Mouse (Mus musculus) kidney, adult 8-10 months (tissue): ENCODE data around the gene Ss18l2.

Experiments
- DNase-seq, 2 experiments: peaks; one replicate each; pipeline ENCODE4 v3.0.0; 2022

The Ss18l2 gene

DNA sequence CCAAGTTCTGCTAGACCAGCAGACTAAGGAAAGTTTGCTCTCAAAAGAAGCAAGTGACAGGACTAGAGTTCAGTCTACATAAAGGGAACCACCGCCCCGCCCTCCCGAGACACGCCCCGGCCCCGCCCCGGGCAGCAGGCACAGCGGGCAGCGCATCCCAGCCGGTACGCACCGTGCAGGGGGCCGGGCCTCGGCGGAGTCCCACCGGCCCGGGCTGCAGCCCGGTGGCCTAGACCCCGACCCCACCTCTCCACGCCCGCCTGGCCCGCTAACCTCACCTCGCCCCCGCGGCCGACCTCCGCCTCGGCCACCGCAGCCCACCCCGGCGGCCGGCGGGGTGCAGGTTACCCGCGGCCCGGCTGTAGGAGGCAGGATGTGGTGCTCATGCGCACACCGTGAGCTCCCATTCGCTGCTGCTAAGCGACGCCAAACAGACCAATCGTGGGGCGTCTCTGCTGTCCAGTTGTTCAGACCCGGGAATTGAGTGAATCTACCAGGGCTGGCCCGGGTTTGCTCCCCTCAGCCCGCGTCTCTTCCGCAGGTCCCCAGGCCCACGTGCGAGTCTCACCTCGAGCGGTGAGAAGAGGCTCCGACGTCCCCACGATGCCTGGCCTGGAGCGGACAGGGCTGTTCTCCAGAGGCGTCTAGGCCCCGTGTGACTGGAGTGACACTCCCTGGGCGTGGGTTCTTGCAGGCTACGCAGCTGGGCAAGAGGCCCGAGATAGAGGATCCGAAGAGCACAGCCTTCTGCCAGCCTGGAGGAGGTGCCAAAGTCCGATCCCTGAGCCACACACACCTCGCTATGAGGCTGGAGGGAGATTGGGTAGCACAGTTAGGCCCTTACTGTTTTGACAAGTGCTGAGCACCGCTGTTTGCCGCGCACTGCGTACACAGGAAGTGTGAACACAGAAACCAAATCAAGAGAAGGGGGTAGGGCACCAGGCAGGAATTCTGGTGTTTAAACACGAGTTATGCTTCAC is 5.2 kb upstream of the Ss18l2 start, which contains the start of gene Sec22c:
Sec22c (minus strand) TSS at position 845 of the 980 bp plus-strand sequence.
- peak; percentile 91 to 92 for DNase-seq

DNA sequence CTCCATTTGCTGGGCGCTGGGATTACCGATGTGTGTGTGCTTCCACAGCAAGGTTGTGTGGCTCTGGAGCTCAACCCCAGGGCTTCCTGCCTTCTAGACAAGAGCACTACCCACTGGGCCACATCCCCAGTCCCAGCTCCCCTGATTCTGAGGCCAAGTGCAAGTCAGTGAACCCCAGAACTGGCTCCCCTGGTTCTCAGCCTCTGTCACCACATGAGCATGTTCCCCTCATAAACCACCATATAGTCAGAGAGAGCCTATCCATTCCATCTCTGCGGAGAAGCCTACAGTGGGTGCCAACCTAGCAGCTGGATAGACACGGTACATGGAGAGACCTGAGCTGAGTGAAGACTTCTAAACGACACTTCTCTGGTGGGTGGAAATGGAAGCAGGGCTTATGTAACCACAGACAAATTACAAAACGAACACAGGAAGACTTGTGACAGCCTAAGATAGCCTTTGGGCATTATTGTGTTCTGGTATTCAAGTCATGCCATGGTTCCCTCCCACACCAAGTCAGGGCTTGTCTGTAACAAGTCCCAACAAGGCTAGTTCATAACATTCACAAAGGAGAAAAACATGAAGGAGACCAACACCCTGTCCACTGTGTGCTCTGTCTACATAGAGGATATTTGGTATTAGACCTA is 4.0 kb upstream of the Ss18l2 start:
- DNase-seq, result no peak

DNA sequence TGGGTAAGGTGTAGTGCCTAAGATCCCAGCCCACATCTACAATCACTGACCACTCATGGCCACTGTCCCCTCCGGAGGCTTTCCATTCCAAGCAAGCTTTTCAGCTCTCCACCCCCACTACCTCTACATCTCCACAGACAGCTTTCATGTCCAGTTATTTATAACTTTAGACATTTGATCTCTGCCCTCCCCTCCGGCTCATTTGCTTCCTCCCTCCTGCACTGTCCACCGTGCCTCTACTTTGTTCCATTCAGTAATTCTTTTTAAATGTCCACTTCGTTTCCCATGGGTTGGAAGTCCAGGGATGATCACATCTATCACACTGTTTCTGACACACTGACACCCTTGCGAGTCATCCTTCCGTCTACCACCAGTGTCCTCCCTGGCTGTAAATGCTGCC is 2.3 kb upstream of the Ss18l2 start:
- no peak for DNase-seq

DNA sequence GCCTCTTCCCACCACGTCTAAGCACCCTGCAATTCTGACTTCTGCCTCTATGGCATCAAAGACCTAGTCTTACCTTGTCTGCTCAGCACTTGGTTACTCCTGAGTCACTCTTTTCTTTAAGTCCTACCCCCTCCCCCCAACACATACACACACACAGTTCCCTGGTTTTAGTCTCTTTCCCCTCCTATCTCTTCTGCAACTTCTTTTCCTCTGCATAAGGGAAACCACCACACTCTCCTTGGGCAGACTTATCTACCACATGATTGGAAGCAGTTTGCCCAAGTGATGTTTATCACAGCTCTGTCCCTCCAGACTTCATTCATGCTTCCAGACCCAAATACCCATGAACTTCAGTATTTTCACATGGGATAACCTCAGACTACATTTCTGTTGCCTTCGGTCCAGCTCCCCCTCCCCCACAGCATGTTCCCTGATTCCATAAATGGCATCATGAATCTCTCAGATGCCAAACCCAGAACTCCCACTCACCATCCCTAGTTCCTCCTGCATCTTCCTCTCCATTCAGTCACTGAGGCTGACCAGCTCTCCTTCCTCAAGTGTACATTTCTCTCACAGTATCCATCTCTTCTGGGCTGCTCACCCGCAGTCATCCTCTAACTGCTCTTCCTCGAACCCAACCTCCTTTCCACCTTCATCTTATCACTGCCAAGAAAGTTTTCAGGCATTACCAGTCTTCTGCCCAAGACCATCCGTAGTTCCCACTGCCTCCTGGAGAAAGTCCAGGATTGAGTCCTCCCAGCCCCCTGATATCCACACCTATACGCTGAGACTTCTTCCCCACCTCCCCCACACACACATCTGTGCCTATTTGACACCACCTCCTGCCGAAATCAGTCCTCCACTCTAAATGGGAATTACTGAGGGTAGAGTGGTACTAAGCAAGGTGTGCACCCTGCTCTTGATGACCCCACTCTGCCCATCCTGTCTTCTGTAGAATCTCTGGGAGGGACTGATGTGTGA is 1.3 kb upstream of the Ss18l2 start:
- DNase-seq, result no peak

DNA sequence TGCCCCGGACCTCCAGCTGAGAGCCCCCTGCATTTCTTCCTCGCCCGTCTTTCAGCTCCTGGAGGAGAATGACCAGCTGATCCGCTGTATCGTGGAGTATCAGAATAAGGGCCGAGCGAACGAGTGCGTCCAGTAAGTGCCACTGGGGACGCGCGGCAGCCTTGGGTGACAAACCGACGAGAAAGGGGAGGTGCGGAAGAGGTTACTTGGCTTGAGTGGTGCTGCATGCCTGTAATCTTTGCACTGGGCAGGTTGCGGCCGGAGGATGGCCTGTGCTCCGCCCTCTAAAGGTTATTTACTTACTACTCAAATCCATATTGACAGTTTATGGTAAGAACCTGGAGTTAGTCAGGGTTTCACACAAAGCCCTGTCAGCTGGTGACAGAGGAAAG is 451 bp downstream of the Ss18l2 start:
- peak in 1 of 2 experiments; percentile 56 for DNase-seq

DNA sequence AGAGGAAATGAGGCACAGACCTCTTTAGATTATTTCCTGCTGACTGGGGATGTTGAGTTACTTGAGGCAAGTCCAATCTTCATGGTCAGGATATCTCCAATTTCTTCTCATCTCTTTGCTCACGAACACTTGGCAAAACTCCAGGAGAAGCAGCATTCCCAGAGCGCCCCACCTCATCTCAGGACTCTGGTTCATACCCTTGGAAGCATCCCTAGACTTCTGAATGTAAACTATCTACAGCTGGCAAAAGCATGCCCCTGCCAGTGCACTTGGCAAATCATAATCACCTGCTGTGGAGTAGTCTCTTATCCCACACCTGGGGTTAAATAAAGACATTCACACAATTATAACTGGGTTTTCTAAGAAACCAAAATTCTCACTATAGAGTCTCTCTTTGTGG is 6.9 kb downstream of the Ss18l2 start:
- no peak for DNase-seq

DNA sequence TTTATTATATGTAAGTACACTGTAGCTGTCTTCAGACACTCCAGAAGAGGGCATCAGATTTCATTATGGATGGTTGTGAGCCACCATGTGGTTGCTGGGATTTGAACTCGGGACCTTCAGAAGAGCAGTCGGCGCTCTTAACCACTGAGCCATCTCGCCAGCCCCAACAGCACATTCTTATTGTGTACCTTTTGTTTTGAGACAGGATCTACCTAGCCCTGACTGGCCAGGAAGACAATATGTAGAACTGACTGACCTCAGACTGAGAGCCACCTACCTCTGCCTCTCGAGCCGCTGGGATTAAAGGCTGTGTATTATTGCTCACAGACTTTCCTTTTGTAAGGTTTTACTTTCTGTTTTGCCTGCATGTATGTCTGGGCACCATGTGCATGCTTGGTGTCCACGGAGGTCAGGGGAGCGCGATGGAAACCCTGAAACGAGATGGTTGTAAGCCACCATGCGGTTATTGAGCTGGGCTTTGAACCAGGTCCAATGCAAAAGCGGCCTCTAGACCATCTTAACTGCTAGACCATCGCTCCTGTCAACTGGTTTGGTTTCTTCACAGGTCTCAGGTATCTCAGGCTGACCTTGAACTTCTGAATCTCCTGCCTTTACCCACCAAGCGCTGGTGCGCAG is 8.1 kb downstream of the Ss18l2 start:
- no peak for DNase-seq

DNA sequence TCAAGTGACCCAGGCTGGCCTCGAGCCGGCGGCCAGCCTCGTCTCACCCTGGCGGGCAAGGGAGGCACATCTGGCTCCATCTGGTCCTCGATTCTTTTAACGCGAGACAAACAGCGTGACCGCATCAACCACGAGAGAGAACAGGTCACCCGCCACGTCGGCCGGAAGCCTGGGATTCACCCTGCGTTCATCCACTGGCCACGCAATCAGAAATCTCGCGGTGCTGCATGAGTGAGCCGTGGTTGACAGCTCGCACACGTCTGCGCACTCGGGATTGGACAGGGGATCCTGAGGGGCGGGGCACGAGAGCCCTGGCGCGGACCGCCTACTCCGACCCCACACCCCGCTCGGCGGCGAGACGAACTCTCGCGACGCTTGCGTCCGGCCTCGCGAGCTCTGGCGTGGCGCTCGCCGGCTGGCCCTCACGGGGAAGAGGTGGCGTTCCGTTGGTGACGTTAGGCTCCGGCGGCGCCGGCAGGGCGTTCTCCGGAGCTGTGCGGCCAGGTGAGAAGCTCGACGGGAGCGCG is 8.7 kb downstream of the Ss18l2 start, which contains the start of gene Nktr:
Nktr (plus strand) TSS at position 378 of the 527 bp plus-strand sequence.
- DNase-seq, result peak; percentile 97 to 98

DNA sequence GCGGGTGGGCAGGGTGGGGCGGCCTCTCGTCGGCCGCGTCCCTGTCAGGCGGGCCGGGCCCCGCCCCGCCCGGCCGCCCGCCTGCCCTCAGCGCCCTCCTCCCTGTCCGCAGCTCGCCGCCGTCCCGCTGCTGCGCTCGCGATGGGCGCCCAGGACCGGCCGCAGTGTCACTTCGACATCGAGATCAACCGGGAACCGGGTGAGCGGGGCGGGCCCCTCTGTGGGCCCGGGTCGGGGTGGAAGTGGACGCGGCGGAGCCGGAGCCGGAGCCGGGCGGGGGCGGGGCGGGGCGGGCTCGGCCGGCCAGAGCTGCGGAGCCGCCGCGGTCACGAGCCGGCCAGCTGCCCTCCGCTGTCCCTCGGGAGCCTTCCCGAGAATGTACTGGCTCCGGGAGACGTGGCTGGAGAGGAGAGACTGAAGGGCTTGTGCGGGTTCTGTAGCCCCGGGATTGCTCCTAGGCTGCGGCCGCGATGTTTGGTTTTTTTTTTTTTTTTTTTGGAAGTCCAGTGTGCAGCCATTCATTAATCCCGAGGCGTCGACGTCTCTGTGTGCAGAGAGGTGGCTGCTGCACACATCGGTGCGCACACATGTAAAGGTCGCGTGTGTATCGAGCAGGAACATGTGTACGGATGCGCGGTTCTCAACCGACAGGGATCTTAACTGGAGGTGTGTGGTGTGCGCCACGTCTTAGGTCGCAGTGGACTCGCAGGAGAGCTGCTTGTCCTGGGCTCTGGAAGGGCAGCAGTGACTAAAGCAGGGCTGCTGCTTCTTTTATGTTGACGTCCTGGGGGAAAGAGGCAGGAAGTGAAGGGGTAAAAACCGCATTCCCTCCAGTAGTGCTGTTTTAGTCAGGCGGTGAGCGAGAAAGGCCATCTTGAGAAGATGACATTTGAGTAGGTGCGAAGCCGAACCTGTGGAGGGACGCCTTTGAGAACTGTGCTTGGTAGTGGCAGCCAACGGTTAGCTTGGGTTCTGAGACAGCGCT is 9.5 kb downstream of the Ss18l2 start:
- peak in 1 of 2 experiments; percentile 42 for DNase-seq

DNA sequence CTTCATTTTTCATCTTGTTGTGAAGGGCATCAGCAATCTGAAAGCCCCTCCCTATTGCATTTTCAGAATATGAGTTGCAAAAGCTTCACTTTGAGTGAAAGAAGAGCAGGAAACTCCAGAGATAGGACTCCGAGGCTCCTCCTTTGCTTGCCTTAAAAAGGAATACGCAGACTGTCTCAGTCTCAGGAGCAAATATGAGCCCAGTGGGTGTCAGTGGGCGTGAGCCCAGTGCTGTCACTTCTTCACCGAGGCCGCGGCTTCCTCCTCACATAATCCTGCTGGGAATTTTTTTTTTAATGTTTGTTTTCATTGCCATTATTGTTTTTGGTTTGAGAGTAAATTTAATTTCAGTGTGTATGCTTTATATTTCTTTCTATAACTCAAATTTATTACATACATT is 30.4 kb downstream of the Ss18l2 start:
- DNase-seq, result no peak

DNA sequence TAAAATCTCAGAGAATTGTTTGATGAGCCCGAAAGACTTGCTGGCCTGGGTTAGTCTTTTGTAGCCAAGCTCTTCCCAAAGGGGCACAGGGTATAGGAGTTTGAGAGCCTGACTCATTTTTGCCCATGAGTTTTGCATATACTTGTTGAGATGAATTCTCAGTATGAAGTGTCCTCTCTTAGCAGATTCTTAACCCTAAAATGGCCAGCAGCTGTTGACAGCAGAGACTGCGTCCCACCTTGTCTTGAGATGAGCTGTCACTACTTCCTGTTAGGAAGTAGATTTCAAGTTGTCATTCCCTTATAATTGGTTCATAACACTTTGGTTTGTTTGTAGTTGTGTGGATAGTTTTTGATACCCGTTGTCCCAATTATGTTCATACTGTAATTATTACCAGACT is 31.0 kb downstream of the Ss18l2 start:
- no peak for DNase-seq

DNA sequence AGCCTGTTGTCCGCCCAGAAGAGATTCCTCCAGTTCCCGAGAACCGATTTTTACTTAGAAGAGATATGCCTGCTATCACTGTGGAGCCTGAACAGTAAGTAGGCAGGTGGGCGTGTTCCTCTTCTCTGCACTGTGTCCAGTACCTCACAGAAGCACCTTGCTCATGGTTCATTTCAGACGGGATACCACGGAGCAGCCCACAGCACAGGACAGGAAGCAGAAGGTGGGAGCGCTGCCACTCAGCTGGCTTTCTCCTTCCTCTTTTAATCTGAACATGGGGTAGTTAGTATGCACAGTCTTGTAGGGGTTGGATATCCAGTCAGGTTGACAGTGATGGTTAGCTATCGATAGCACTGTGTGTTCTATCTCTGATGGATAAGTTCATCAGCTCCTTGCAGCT is 33.9 kb downstream of the Ss18l2 start:
- DNase-seq, result no peak

DNA sequence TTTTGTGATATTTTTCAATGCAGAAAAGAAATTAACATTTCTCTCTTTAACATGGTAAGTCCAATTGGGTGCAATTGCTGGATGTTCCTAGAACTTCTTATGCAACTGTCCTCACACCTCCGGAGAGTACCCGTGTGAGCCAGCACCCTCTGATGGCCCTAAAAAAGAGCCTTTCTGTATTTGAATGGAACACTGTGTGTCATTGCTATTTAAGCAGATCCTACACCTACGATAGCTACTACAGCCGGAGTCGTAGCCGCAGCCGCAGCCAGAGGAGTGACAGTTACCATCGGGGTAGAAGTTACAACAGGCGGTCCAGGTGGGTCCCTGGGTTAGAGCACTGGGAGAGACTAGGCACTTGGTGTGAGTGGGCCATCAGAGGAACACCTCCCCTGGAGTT is 42.6 kb downstream of the Ss18l2 start:
- no peak for DNase-seq

DNA sequence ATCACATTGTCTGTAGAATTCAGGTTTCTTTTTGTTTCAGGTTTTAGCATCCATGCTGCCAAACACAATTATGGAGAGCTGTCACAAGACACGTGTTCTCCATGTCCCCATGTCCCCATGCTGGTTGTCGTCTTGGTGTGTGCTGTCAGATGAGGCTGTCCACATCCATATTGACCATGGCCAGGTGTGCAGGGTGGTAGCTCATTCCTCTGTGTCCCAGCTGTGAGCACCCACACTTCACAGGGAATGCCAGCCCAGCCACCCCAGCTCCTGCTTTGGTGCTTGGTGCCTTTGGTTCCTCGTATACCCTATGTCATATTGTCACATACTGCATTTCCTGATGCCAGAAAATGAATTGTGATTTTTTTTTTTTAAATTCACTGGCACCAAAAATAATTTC is 44.5 kb downstream of the Ss18l2 start:
- no peak for DNase-seq

DNA sequence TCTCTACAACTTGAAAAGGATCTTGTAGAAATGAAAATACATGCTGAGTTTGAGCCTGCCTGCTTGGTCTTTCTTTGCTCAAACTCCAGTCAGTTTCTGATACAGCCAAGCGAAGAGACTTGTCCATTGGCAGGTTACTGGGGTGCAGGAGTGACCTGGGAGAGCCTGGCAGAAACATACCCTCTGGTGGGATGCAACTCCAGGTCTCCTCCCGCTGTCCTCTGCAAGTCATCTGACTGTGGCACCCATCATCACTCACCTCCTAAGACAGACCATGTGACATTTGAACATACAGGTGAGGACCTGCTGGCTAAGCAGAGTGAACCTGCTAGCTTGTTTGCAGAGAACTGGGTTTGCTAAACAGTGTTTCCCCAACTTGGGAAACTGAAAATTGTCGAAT is 46.7 kb downstream of the Ss18l2 start:
- DNase-seq, result no peak

DNA sequence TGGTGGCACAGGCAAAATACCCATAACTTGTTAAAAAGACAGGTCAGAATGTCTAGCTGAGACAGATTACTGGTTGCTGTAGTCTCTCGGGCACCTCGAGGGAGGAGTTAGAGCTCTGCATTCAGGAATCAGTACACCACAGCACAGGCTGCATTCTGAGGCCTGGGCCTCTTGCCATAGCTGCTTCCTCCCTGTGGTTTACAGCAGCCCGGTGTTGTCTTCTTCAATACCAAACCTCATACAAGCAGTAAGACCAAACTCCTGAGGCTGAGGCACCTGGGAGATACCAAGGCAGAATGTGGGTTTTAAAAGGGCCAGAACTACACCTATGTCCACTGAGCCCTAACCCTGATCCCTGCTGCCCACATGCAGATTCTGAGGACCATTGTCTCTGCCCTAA is 47.3 kb downstream of the Ss18l2 start:
- DNase-seq, result no peak

DNA sequence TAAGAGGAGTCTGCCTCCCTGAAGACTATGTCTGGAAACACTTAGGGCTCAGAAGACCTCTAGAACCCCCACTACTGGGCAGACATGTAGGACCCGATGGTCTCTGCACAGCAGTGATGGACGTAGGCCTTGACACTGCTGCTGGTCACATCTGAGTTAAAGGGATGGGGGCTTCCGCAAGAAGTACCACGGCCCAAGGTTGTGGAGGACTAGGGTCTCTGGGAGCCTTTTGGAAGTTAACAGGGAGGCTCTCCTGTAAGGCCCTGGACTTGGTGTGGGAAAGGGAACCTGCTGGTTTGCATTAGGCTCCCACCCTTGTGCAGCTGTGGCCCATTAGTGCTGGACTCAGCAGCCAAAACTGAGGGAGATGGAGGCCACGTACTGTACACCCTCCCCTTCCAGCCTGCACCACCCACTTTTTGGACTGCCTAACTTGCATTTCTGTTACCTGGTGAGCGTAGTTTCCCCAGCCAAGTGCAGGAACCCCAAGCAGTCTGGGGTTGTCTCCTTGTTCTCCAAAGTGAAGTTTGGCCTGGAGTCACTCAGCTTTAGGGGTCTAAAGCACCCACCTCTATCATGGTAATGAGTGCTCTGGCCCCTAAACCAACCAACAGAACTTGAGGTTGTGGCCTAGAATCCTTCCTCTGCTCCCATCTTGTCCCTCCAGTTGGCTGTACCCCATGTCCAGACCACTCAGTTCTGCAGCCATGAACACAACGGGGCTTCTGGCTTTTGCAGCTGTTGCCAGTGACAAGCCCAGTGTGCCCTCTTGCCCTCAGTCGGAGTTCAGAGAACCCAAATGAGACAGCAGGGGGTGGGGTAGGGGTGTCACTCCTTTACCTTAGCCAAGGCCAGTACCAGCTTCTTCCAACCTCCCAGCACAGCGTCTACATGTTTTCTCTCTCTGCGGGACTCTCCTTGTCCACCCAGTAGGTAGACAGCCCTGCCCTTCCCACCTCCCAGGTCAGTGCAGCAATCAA is 48.0 kb downstream of the Ss18l2 start:
- DNase-seq, result no peak

DNA sequence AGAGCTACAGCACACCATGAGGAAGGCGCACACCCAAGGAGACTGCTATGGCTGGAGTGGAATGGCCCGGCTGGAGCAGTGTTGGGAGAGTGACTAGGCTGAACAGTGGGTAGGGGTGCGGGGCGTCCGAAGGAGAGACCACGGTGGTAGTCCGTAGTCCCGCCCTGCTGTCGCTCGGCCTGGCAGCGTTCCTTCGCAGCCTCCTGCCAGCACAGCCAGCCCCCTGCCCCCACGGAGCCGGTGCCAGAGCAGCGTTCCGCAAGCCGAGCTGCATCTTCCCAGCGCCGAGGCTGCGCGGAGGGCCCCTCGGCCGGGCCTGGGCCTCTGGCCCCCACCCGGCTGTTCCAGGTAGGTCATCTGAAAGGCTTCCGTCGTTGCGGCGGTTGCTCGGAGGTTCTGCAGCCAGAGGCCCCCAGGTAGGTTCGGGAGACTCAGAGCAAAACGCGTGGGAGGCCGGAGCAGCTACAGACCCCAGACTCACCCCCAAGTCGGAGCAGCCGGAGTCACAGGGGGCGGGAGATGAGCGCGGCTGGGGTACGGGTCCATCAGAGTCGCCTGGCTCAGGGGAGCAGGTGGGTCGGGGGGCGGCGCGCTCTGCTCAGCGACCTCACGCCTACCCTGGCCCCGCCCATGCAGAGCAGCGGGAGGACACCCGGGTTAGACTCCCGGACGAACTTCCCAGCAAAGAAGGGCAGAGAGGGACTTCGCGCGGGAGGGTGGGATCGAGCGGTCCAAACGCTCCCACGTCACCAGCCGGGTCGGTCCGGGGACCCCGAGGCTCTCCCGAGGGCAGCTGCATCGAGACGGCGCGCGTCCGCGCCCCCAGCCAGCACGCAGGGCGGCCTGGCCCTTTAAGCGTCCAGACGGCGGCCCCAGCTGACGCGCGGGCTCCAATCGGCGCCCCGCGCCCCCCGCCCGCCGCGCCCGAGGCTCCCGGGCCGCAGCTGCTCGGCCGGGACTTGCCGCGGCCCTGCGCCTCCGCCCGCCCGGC is 49.3 kb downstream of the Ss18l2 start, which contains the start of gene Zfp651:
Zfp651 (plus strand) TSS at position 240 of the 991 bp plus-strand sequence.
- peak; percentile 28 to 37 for DNase-seq
